Mouse (Mus musculus) kidney, embryonic 15.5 days (tissue): ENCODE results near the gene Themis3. TPM values are rescaled to one million over a fixed set of nuclear protein-coding genes. Genes with fewer than 3 reads are reported as not detected.

Source experiments
- ATAC-seq: fragments of 200-750 bp; cut with Nextera tagmentation; replicated peaks from 2 replicates; pipeline ENCODE4 v1.8.0; 2017; ENCODE audit warnings: moderate TSS enrichment; ENCODE audit not compliant: low FRiP score
- H3K27ac ChIP-seq: fragments of 300-500 bp; sonication (generic); 2 replicates; pipeline ENCODE4 v1.5.1; 2015; ENCODE audit warnings: mild to moderate bottlenecking, inconsistent platforms
- H3K27me3 ChIP-seq: fragments of 300-500 bp; sonication (generic); 2 replicates; pipeline ENCODE4 v1.6.1; 2015; ENCODE audit warnings: inconsistent platforms
- H3K36me3 ChIP-seq: fragments of 300-500 bp; sonication (generic); 2 replicates; pipeline ENCODE4 v1.6.1; 2015; ENCODE audit warnings: inconsistent platforms
- H3K4me1 ChIP-seq: fragments of 300-500 bp; sonication (generic); 2 replicates; pipeline ENCODE4 v1.6.1; 2015; ENCODE audit warnings: inconsistent platforms
- H3K4me2 ChIP-seq: fragments of 300-500 bp; sonication (generic); 2 replicates; pipeline ENCODE4 v1.6.1; 2015; ENCODE audit warnings: moderate library complexity, mild to moderate bottlenecking, inconsistent platforms
- H3K4me3 ChIP-seq: fragments of 300-500 bp; sonication (generic); replicated peaks from 2 replicates; pipeline ENCODE4 v1.5.1; 2015; ENCODE audit warnings: mild to moderate bottlenecking, inconsistent platforms
- H3K9ac ChIP-seq: fragments of 300-500 bp; sonication (generic); 2 replicates; pipeline ENCODE4 v1.6.1; 2015; ENCODE audit warnings: mild to moderate bottlenecking, inconsistent platforms
- H3K9me3 ChIP-seq: fragments of 300-500 bp; sonication (generic); replicated peaks from 2 replicates; pipeline ENCODE4 v1.6.1; 2016; ENCODE audit warnings: inconsistent platforms
- WGBS: fragments of 180-500 bp; shearing (Covaris S2); methylation state at CpG from one replicate; pipeline ENCODE4 v1.1.7; 2015; ENCODE audit warnings: mixed read lengths; 5-methylcytosine and 5-hydroxymethylcytosine counted together
- polyA plus RNA-seq: library from polyadenylated mRNA; unstranded; fragments of >200 nt; fragmentation: Nextera tagmentation; extraction: Ambion mirVana; gene quantifications from 2 replicates; pipeline ENCODE4 v1.2.1, GENCODE M21; 2015

Themis3 gene
- 0.05 TPM in 1 of 2 replicates, not detected in the other for polyA plus RNA-seq

- Histone ChIP-seq H3K4me1 (no peaks in the 10 kb centered on the region), H3K4me3 (no peak within 1 kb of the TSS), H3K9ac (no peak within 1 kb of the TSS), H3K36me3 (no peaks in the 10 kb centered on the region), H3K9me3 (no peaks in the 10 kb centered on the region), H3K4me2 (no peak within 1 kb of the TSS), H3K27me3 (no peaks in the 10 kb centered on the region), H3K27ac (no peak within 1 kb of the TSS)
- ATAC-seq = no peak
- WGBS = 62% methylated on average over 5 of the region's 5 CpGs
Observed at GRCm38 (mm10) chr17:66594435-66594834, at the start of gene Themis3. Themis3 (minus strand) TSS chr17:66594621.

- Histone ChIP-seq H3K4me2 (no peak overlapping the region), H3K27me3 (no peaks in the 10 kb centered on the region; the same call in 1 of the 2 replicates), H3K9me3 (no peaks in the 10 kb centered on the region), H3K4me1 (no peaks in the 10 kb centered on the region), H3K9ac (no peak overlapping the region), H3K36me3 (no peaks in the 10 kb centered on the region), H3K27ac (no peak overlapping the region), H3K4me3 (no peak overlapping the region)
- 89% methylated on average over 7 of the region's 7 CpGs for WGBS
- ATAC-seq = no peak
Observed at GRCm38 (mm10) chr17:66637951-66638722, 43.7 kb upstream of the Themis3 start.

GRCm38 (mm10) chr17:66619996-66620656 is 25.7 kb upstream of the Themis3 start:
- 73% methylated on average over 13 of the region's 13 CpGs for WGBS
- Histone ChIP-seq H3K27ac (no peak overlapping the region), H3K36me3 (no peaks in the 10 kb centered on the region)

DNA sequence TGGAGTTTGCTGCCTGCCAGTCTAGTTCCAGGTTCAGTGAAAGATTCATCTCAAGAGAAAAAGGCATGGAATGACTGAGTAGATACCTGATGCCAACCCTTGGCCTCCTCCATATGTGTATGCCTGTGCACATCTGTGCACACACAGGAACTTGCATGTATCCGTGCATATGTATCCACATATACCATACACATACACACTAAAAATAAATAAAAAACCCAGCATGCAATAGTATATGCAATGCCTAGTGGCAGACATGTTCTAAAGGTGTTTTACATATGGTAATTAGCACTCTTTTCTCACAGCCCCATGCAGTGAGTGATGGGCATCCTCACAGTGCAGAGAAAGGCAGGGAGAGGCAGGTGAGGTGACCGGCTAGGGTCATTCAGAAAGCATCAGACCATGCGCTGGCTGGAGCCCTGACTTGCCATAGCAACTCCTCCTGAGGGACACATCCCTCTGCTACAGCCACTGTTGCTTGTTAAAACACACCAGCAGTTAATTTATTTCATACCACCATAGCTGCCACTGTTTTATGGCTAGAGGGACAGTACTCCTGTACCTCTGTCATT is 24.9 kb upstream of the Themis3 start:
- Histone ChIP-seq H3K4me3 (no peak overlapping the region), H3K4me2 (no peak overlapping the region), H3K27me3 (no peaks in the 10 kb centered on the region), H3K9ac (no peak overlapping the region), H3K9me3 (no peaks in the 10 kb centered on the region), H3K27ac (no peak overlapping the region), H3K4me1 (no peaks in the 10 kb centered on the region), H3K36me3 (no peaks in the 10 kb centered on the region)
- 58% methylated on average over 3 of the region's 3 CpGs for WGBS
- no peak for ATAC-seq

More at GRCm38 (mm10) chr17:66619996-66620656, 25.7 kb upstream of the Themis3 start:
- no peak for ATAC-seq
- no peak overlapping the region for H3K4me2 ChIP-seq
- H3K27me3 ChIP-seq = no peaks in the 10 kb centered on the region
- no peak overlapping the region for H3K9ac ChIP-seq
- H3K4me3 ChIP-seq = no peak overlapping the region
- H3K9me3 ChIP-seq = no peaks in the 10 kb centered on the region
- no peaks in the 10 kb centered on the region for H3K4me1 ChIP-seq

DNA sequence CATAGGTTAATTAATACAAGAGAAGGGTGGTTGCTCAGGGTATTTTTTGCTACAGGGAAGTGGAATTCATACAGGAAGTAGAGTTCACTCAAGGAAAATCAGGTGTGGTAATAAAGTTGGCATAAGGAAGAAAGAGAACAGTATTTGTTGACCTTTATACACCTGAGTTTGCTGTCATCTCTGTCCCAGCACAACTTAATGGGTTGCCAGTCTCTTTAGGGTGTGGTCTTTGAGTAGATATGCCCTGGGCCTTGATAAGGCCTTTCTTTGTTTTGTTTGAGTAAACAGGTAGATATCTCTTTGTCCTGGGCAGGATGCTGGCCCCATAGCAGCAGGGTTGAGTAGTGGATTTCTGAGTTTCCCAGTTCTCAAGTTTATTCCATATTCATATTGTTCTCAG is 15.6 kb upstream of the Themis3 start:
- H3K27ac ChIP-seq = no peak overlapping the region
- H3K4me1 ChIP-seq = no peaks in the 10 kb centered on the region
- H3K9ac ChIP-seq = no peak overlapping the region
- no peak for ATAC-seq
- H3K4me3 ChIP-seq = no peak overlapping the region
- H3K9me3 ChIP-seq = no peaks in the 10 kb centered on the region
- no peaks in the 10 kb centered on the region for H3K36me3 ChIP-seq
- H3K4me2 ChIP-seq = no peak overlapping the region
- H3K27me3 ChIP-seq = no peaks in the 10 kb centered on the region

- no peak overlapping the region for H3K4me3 ChIP-seq
- H3K36me3 ChIP-seq = no peaks in the 10 kb centered on the region
- WGBS = 81% methylated on average over 5 of the region's 5 CpGs
- no peak for ATAC-seq
- no peak overlapping the region for H3K9ac ChIP-seq
- no peaks in the 10 kb centered on the region for H3K27me3 ChIP-seq
- H3K9me3 ChIP-seq = no peaks in the 10 kb centered on the region
- H3K4me2 ChIP-seq = no peak overlapping the region
- H3K4me1 ChIP-seq = no peaks in the 10 kb centered on the region
- no peak overlapping the region for H3K27ac ChIP-seq
Observed at GRCm38 (mm10) chr17:66604931-66605330, 10.5 kb upstream of the Themis3 start.

DNA sequence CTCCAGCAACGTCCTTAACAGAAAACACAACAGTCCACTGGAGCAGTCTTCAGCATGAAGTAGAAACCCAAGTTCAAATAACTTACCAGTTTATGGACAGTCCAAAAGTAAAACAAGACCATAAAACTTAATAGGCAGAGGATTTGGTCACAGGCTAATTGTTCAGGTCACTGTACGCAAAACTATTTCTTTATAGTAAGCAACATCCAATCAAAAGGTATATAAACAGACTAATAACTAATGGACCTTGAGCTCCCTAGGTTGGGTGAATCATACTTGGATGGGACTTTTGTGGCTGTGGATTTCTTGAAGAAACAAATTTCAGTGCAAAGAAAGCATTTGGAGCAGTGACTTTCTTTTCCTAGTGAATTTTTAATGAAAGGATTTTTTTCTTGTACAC is 6.8 kb upstream of the Themis3 start:
- H3K36me3 ChIP-seq = no peaks in the 10 kb centered on the region
- H3K4me3 ChIP-seq = no peak overlapping the region
- ATAC-seq = no peak
- no peaks in the 10 kb centered on the region for H3K9me3 ChIP-seq
- no peak overlapping the region for H3K27ac ChIP-seq
- H3K27me3 ChIP-seq = no peaks in the 10 kb centered on the region
- no peak overlapping the region for H3K9ac ChIP-seq
- H3K4me2 ChIP-seq = no peak overlapping the region
- 75% methylated on average over 2 of the region's 2 CpGs for WGBS
- H3K4me1 ChIP-seq = no peaks in the 10 kb centered on the region

- H3K36me3 ChIP-seq = no peaks in the 10 kb centered on the region
- H3K9ac ChIP-seq = no peak overlapping the region
- no peaks in the 10 kb centered on the region for H3K4me1 ChIP-seq
- no peak overlapping the region for H3K4me3 ChIP-seq
- ATAC-seq = no peak
- no peak overlapping the region for H3K27ac ChIP-seq
- H3K27me3 ChIP-seq = no peaks in the 10 kb centered on the region
- H3K4me2 ChIP-seq = no peak overlapping the region
- no peaks in the 10 kb centered on the region for H3K9me3 ChIP-seq
- 29% methylated on average over 3 of the region's 3 CpGs for WGBS
Observed at GRCm38 (mm10) chr17:66595867-66596266, 1.4 kb upstream of the Themis3 start.

- Histone ChIP-seq H3K9me3 (no peaks in the 10 kb centered on the region), H3K4me2 (no peak overlapping the region), H3K27ac (no peak overlapping the region), H3K9ac (no peak overlapping the region), H3K36me3 (no peaks in the 10 kb centered on the region), H3K4me1 (no peaks in the 10 kb centered on the region), H3K27me3 (no peaks in the 10 kb centered on the region), H3K4me3 (no peak overlapping the region)
- ATAC-seq = no peak
Observed at GRCm38 (mm10) chr17:66595256-66595655, 835 bp upstream of the Themis3 start.

GRCm38 (mm10) chr17:66590353-66591075 is 3.9 kb downstream of the Themis3 start:
- 58% methylated on average over 9 of the region's 9 CpGs for WGBS
- Histone ChIP-seq H3K4me2 (peak overlapping the region; percentile 18; the same call in 1 of the 2 replicates), H3K9ac (no peak overlapping the region), H3K27ac (no peak overlapping the region), H3K27me3 (no peaks in the 10 kb centered on the region), H3K9me3 (no peaks in the 10 kb centered on the region), H3K4me3 (no peak overlapping the region), H3K36me3 (no peaks in the 10 kb centered on the region), H3K4me1 (no peaks in the 10 kb centered on the region)
- peak; percentile 75; the same call in 1 of the 2 replicates for ATAC-seq

- Histone ChIP-seq H3K27me3 (no peaks in the 10 kb centered on the region), H3K4me1 (no peaks in the 10 kb centered on the region), H3K27ac (no peak overlapping the region), H3K9ac (no peak overlapping the region), H3K4me2 (peak overlapping the region; percentile 18; the same call in 1 of the 2 replicates), H3K4me3 (no peak overlapping the region), H3K36me3 (no peaks in the 10 kb centered on the region), H3K9me3 (no peaks in the 10 kb centered on the region)
- 59% methylated on average over 8 of the region's 8 CpGs for WGBS
- ATAC-seq = no peak
Observed at GRCm38 (mm10) chr17:66589864-66590263, 4.6 kb downstream of the Themis3 start.

DNA sequence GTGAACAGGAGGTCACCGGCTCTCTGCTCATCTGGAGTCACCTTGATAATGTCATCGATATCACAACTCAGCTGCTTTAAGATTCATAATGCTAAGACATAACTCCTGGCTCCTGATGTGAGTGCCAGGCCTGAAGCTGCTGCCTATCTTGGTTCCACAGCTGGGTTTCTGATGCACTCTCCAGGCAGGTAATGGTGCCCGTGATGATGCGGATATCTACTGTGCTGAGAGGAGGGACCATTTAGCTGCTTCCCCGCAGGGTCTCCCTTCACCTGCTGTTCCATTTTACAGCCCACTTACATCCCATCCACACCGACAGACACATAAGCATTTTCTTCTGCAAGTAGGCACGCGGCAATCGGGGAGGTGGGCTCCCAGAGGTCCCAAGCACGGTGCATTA is 7.7 kb downstream of the Themis3 start:
- H3K27me3 ChIP-seq = no peaks in the 10 kb centered on the region
- no peak overlapping the region for H3K27ac ChIP-seq
- no peaks in the 10 kb centered on the region for H3K36me3 ChIP-seq
- WGBS = 91% methylated on average over 10 of the region's 10 CpGs
- no peaks in the 10 kb centered on the region for H3K4me1 ChIP-seq
- H3K4me3 ChIP-seq = no peak overlapping the region
- ATAC-seq = no peak
- no peaks in the 10 kb centered on the region for H3K9me3 ChIP-seq
- no peak overlapping the region for H3K4me2 ChIP-seq
- no peak overlapping the region for H3K9ac ChIP-seq
